Mouse (Mus musculus): ENCODE measurements around the gene Rbfox3.

The Rbfox3 gene

DNA sequence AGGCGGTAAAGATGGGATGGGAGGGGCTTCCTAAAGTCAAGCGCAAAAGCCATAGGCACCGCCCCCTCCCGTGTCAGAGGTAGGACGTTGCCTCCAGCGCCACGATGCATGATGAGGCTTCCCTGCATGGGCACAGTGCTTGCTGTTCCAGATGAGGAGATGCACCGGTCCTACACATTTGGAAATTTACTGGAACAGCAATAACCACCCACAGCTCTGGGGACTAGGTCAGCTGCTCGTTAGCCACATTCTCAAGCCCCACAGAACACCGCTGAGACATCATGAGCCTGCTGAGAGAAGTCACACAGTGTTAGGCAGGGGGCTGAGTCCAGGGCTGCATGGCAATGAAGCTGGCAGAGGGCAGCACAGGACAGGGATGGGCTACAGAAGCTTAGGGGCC is 39.9 kb downstream of the Rbfox3 start:
- Histone ChIP-seq H3K4me1 (replicated peaks; ENCODE audit: low read depth, low read length) (0 out of 2 replicates have a peak, but pooled peaks cover 7% of the 10 kb centered on the region), H3K27me3 (ENCODE audit: insufficient read depth, low read length) (peaks cover 12% of the 10 kb centered on the region; the same call in 1 of the 2 replicates), H3K36me3 (ENCODE audit: insufficient read depth, low read length) (no peaks in the 10 kb centered on the region), H3K4me3 (replicated peaks; ENCODE audit: low read length) (no peak overlapping the region), H3K9me3 (ENCODE audit: low read length) (no peaks in the 10 kb centered on the region)
- TF ChIP-seq NANOG (IDR thresholded peaks at IDR 0.05; ENCODE audit: borderline replicate concordance, low read length) (no peak), POU5F1 (IDR thresholded peaks at IDR 0.05; ENCODE audit: borderline replicate concordance, low read length) (no peak)

DNA sequence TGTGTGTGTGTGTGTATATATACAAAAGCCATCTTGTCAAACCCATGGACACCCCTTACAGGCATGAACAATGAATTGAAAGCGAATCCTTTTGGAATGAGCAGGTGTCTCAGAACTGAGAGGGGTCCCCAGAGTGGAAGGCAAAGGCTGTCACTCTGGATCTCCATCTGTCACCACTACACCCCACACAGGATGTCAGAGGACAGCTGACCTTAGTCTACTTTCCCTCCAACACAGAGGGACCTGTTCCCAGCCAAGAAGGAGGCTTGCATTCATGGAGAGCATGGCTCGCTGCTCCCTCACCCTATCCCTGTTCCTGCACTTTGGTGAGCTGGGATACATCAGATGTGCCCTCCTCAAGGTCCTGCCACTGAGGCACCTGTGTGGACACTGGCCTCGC is 48.0 kb downstream of the Rbfox3 start:
- no peak for TF ChIP-seq POU5F1 (IDR thresholded peaks at IDR 0.05; ENCODE audit: borderline replicate concordance, low read length)
- no peak for TF ChIP-seq NANOG (IDR thresholded peaks at IDR 0.05; ENCODE audit: borderline replicate concordance, low read length)
- no peak for TF ChIP-seq CTCF (conservative IDR thresholded peaks at IDR 0.05; ENCODE audit: low read length)
- no peaks in the 10 kb centered on the region for H3K9me3 ChIP-seq (ENCODE audit: low read length)
- H3K4me3 ChIP-seq (replicated peaks; ENCODE audit: low read length): no peak overlapping the region
- H3K27me3 ChIP-seq (ENCODE audit: insufficient read depth, low read length): peaks cover 5% of the 10 kb centered on the region; the same call in 1 of the 2 replicates
- H3K36me3 ChIP-seq (ENCODE audit: insufficient read depth, low read length): no peaks in the 10 kb centered on the region
- no peaks in the 10 kb centered on the region for H3K4me1 ChIP-seq (replicated peaks; ENCODE audit: low read depth, low read length)

DNA sequence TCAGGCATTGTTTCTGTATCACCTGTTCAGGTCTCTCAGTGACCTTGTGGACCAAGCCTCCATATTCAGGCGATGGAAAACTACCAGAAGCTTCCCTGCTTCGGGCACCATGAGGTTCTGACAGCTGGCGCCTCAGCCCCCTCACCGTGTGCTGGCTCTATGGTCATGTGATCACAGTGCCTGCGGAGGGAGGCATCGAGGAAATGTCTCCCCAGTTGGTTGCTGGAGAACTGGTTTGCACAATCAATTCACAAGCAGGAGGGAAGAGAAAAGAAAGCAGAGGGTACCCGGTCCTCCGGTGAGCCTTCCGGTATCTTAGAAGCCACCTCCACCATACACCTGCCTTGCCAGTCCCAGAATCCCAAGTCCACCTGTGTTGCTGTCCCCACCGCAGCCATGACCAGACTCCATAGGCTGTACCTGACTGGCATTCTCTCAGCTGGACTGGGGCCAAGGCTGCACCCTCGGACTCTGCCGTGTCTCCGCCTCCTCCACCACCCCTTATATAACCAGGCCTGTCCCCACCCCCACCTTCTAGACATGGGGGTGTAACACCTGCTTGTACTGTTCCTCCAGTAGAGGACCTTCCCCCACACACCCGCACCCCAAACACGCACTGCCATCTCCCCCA is 49.5 kb downstream of the Rbfox3 start:
- no peaks in the 10 kb centered on the region for H3K36me3 ChIP-seq (ENCODE audit: insufficient read depth, low read length)
- TF ChIP-seq CTCF (conservative IDR thresholded peaks at IDR 0.05; ENCODE audit: low read length): no peak
- TF ChIP-seq NANOG (IDR thresholded peaks at IDR 0.05; ENCODE audit: borderline replicate concordance, low read length): no peak
- no peak for TF ChIP-seq POU5F1 (IDR thresholded peaks at IDR 0.05; ENCODE audit: borderline replicate concordance, low read length)

DNA sequence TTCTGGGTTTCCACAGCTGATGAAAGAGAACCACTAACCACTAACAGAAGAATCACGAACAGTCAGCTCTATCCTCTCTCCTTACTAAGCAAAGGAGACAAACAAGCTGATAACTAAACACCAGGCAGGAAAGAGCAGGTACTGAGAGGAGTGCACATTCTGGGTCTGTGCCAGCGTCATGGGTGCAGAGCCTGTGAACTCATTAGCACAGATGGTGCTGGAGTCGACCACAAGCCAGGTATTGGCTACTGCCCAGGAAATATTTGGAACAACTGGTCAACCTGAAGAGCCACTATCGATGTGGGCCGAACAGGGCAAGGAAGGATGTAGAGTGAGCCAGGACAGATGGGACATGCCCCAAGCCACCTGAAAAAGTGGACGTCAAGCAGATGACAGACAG is 50.2 kb downstream of the Rbfox3 start:
- Histone ChIP-seq H3K9me3 (ENCODE audit: low read length) (no peaks in the 10 kb centered on the region), H3K4me3 (replicated peaks; ENCODE audit: low read length) (no peak overlapping the region), H3K36me3 (ENCODE audit: insufficient read depth, low read length) (no peaks in the 10 kb centered on the region), H3K27me3 (ENCODE audit: insufficient read depth, low read length) (peaks cover 5% of the 10 kb centered on the region; the same call in 1 of the 2 replicates), H3K4me1 (replicated peaks; ENCODE audit: low read depth, low read length) (no peaks in the 10 kb centered on the region)
- TF ChIP-seq CTCF (conservative IDR thresholded peaks at IDR 0.05; ENCODE audit: low read length): no peak
- TF ChIP-seq POU5F1 (IDR thresholded peaks at IDR 0.05; ENCODE audit: borderline replicate concordance, low read length): no peak
- no peak for TF ChIP-seq NANOG (IDR thresholded peaks at IDR 0.05; ENCODE audit: borderline replicate concordance, low read length)

More for the DNA sequence above, 49.5 kb downstream of the Rbfox3 start:
- H3K4me3 ChIP-seq (replicated peaks; ENCODE audit: low read length): no peak overlapping the region
- H3K4me1 ChIP-seq (replicated peaks; ENCODE audit: low read depth, low read length): no peaks in the 10 kb centered on the region
- H3K9me3 ChIP-seq (ENCODE audit: low read length): no peaks in the 10 kb centered on the region
- peaks cover 5% of the 10 kb centered on the region; the same call in 1 of the 2 replicates for H3K27me3 ChIP-seq (ENCODE audit: insufficient read depth, low read length)

DNA sequence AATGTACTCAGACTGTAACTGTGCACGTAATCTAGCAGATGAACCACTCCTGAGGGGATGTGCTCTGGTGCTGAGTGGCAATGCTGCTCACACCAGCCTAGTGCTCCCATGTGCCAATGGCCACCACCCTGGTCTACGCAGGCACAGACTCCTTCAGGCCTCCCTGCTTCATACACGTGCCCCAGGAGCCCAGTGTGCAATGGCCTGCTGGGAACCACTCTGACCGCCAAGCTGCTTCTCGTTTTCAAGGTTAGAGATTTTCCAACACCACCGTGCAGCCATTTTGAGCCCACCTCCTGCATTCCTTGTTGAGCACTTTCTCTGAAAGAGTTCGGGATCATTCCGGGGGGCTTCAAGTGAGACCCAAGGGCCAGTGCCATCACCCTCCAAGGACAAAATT is 50.6 kb downstream of the Rbfox3 start:
- Histone ChIP-seq H3K4me3 (replicated peaks; ENCODE audit: low read length) (no peak overlapping the region), H3K9me3 (ENCODE audit: low read length) (no peaks in the 10 kb centered on the region), H3K27me3 (ENCODE audit: insufficient read depth, low read length) (peaks cover 5% of the 10 kb centered on the region; the same call in 1 of the 2 replicates), H3K36me3 (ENCODE audit: insufficient read depth, low read length) (no peaks in the 10 kb centered on the region), H3K4me1 (replicated peaks; ENCODE audit: low read depth, low read length) (no peaks in the 10 kb centered on the region)
- TF ChIP-seq CTCF (conservative IDR thresholded peaks at IDR 0.05; ENCODE audit: low read length): no peak

DNA sequence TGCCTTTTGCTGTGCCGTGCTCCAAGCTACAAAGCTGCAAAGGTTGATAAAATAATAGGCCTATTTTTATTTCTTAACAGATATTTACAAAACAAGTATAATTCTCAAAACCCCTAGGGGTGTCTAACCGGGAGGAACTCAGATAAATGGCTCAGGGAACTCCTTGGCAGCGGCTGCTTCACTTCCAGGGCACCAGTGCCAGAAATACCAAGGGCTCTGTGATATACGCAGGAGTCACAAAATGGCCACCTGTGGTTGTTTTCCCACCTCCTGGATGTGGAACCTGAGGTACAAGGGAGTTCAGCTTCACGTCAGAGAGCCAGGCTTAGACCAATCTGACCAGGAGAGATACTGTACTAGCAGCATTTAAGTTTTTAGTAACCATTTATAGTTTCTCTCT is 51.6 kb downstream of the Rbfox3 start:
- no peaks in the 10 kb centered on the region for H3K36me3 ChIP-seq (ENCODE audit: insufficient read depth, low read length)
- no peak overlapping the region for H3K4me3 ChIP-seq (replicated peaks; ENCODE audit: low read length)

DNA sequence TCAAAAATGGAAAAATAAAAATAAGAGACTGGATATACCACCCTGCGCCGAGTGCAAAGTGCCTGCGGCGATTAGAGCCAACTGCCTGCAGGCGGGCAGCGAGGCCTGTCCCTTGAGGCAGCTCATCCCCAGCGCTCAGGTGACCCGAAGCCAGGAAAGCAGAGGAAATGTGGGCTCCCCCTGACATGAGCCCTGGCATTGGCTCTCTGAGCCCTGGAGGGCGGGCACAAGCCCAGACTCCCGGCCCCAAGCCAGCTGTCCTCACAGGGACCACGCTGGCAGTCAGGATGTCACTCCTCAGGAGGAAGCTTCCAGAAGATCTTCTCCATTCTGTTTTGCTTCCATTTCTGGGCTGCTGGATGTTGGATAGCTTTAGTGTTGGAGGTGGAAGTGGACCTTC is 53.1 kb downstream of the Rbfox3 start:
- Histone ChIP-seq H3K4me3 (replicated peaks; ENCODE audit: low read length) (no peak overlapping the region), H3K4me1 (replicated peaks; ENCODE audit: low read depth, low read length) (no peaks in the 10 kb centered on the region), H3K9me3 (ENCODE audit: low read length) (no peaks in the 10 kb centered on the region), H3K27me3 (ENCODE audit: insufficient read depth, low read length) (peaks cover 5% of the 10 kb centered on the region; the same call in 1 of the 2 replicates), H3K36me3 (ENCODE audit: insufficient read depth, low read length) (no peaks in the 10 kb centered on the region)
- TF ChIP-seq NANOG (IDR thresholded peaks at IDR 0.05; ENCODE audit: borderline replicate concordance, low read length): no peak
- no peak for TF ChIP-seq CTCF (conservative IDR thresholded peaks at IDR 0.05; ENCODE audit: low read length)
- TF ChIP-seq POU5F1 (IDR thresholded peaks at IDR 0.05; ENCODE audit: borderline replicate concordance, low read length): no peak

More for the DNA sequence above, 51.6 kb downstream of the Rbfox3 start:
- H3K4me1 ChIP-seq (replicated peaks; ENCODE audit: low read depth, low read length): no peaks in the 10 kb centered on the region
- H3K27me3 ChIP-seq (ENCODE audit: insufficient read depth, low read length): peaks cover 5% of the 10 kb centered on the region; the same call in 1 of the 2 replicates
- H3K9me3 ChIP-seq (ENCODE audit: low read length): no peaks in the 10 kb centered on the region
- TF ChIP-seq CTCF (conservative IDR thresholded peaks at IDR 0.05; ENCODE audit: low read length) (no peak), NANOG (IDR thresholded peaks at IDR 0.05; ENCODE audit: borderline replicate concordance, low read length) (no peak), POU5F1 (IDR thresholded peaks at IDR 0.05; ENCODE audit: borderline replicate concordance, low read length) (no peak)

DNA sequence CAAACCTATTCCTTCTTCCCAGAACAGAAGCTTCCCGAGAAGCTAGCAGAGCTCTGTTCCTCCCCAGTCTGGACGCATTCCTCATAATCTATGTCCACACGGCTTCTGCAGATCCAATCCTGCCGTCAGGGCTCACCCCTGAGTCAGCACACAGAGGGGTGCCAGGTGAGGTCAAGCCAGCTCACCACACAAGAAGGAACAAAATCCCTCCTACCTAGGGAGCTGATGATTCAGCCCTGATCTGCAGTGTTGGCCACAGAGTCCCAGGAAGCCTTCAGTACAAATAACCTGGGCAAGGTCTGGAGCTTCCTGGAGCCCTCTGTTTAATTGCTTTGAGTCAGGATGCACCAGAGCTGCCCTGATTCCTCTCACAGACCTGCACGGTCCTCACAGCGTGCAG is 60.0 kb downstream of the Rbfox3 start:
- no peaks in the 10 kb centered on the region for H3K9me3 ChIP-seq (ENCODE audit: low read length)
- no peak overlapping the region for H3K4me3 ChIP-seq (replicated peaks; ENCODE audit: low read length)
- TF ChIP-seq NANOG (IDR thresholded peaks at IDR 0.05; ENCODE audit: borderline replicate concordance, low read length): no peak
- TF ChIP-seq CTCF (conservative IDR thresholded peaks at IDR 0.05; ENCODE audit: low read length): no peak
- TF ChIP-seq POU5F1 (IDR thresholded peaks at IDR 0.05; ENCODE audit: borderline replicate concordance, low read length): no peak
- no peaks in the 10 kb centered on the region for H3K4me1 ChIP-seq (replicated peaks; ENCODE audit: low read depth, low read length)
- no peaks in the 10 kb centered on the region for H3K36me3 ChIP-seq (ENCODE audit: insufficient read depth, low read length)
- peaks cover 9% of the 10 kb centered on the region for H3K27me3 ChIP-seq (ENCODE audit: insufficient read depth, low read length)

DNA sequence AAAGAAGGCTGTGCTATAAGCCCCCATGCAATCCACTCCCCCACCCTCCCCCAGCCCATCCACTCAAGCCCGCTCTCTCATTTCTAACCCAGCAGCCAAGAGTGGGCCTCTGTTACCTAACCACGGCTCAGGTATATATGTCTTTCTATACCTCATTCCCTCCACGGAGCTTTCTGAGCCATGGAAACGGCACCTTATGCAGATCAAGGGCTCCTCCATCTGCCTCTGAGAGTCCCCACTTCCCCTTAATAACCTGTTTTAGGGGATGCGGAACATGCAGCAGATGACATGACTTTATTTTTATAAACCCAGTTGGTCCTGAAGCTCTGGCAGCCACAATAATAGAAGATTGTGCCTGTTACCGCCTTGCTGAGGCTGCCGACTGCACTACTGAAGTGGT is 63.4 kb downstream of the Rbfox3 start:
- Histone ChIP-seq H3K36me3 (ENCODE audit: insufficient read depth, low read length) (no peaks in the 10 kb centered on the region), H3K9me3 (ENCODE audit: low read length) (no peaks in the 10 kb centered on the region), H3K4me1 (replicated peaks; ENCODE audit: low read depth, low read length) (no peaks in the 10 kb centered on the region), H3K4me3 (replicated peaks; ENCODE audit: low read length) (no peak overlapping the region), H3K27me3 (ENCODE audit: insufficient read depth, low read length) (peaks cover 9% of the 10 kb centered on the region)
- TF ChIP-seq POU5F1 (IDR thresholded peaks at IDR 0.05; ENCODE audit: borderline replicate concordance, low read length): no peak
- no peak for TF ChIP-seq CTCF (conservative IDR thresholded peaks at IDR 0.05; ENCODE audit: low read length)
- TF ChIP-seq NANOG (IDR thresholded peaks at IDR 0.05; ENCODE audit: borderline replicate concordance, low read length): no peak
